Mouse (Mus musculus) liver, embryonic 16.5 days (tissue): Measurements from ENCODE around the gene Cox19. TPM values are rescaled to one million over a fixed set of nuclear protein-coding genes. Genes with fewer than 3 reads are reported as not detected.

ENCODE experiments used
- ATAC-seq: fragments of 200-750 bp; cut with Nextera tagmentation; 2 replicates; pipeline ENCODE4 v1.8.0; 2017; ENCODE audit warnings: low read depth, mild to moderate bottlenecking, moderate number of reproducible peaks, moderate library complexity
- H3K27ac ChIP-seq: fragments of 300-500 bp; sonication (generic); 2 replicates; pipeline ENCODE4 v1.5.1; 2014; ENCODE audit warnings: mild to moderate bottlenecking, low read length
- H3K27me3 ChIP-seq: fragments of 300-500 bp; sonication (generic); 2 replicates; pipeline ENCODE4 v1.6.1; 2014; ENCODE audit warnings: low read depth, low read length, mixed read lengths; ENCODE audit not compliant: control insufficient read depth, insufficient read depth
- H3K36me3 ChIP-seq: fragments of 300-500 bp; sonication (generic); 2 replicates; pipeline ENCODE4 v1.6.1; 2014; ENCODE audit warnings: mild to moderate bottlenecking; ENCODE audit not compliant: control insufficient read depth, insufficient read depth
- H3K4me1 ChIP-seq: fragments of 300-500 bp; sonication (generic); 2 replicates; pipeline ENCODE4 v1.6.1; 2014; ENCODE audit warnings: low read depth, low read length, mixed read lengths; ENCODE audit not compliant: control insufficient read depth
- H3K4me2 ChIP-seq: fragments of 300-500 bp; sonication (generic); 2 replicates; pipeline ENCODE4 v1.6.1; 2014; ENCODE audit warnings: low read depth, low read length, mixed read lengths
- H3K4me3 ChIP-seq: fragments of 300-500 bp; sonication (generic); 2 replicates; pipeline ENCODE4 v1.5.1; 2014; ENCODE audit warnings: low read depth, mild to moderate bottlenecking, low read length
- H3K9ac ChIP-seq: fragments of 300-500 bp; sonication (generic); 2 replicates; pipeline ENCODE4 v1.6.1; 2014; ENCODE audit warnings: low read depth, low read length
- H3K9me3 ChIP-seq: fragments of 300-500 bp; sonication (generic); replicated peaks from 2 replicates; pipeline ENCODE4 v1.6.1; 2016; ENCODE audit warnings: low read length; ENCODE audit not compliant: control insufficient read depth
- WGBS: fragments of 180-500 bp; shearing (Covaris S2); extraction: QIAGEN DNeasy Blood & Tissue Kit; methylation state at CpG from one replicate; pipeline ENCODE4 v1.1.7; 2014; ENCODE audit not compliant: insufficient replicate concordance; 5-methylcytosine and 5-hydroxymethylcytosine counted together
- microRNA counts: library from miRNA; unstranded; fragments of <30 nt; microRNA quantifications from one replicate; lab custom pipeline; 2016
- microRNA-seq: library from miRNA; unstranded; fragments of <30 nt; microRNA quantifications from one replicate; pipeline ENCODE4, GENCODE M21; 2016
- polyA plus RNA-seq: library from polyadenylated mRNA; unstranded; fragments of >200 nt; fragmentation: Nextera tagmentation; extraction: Ambion mirVana; gene quantifications from 2 replicates; pipeline ENCODE4 v1.2.1, GENCODE M21; 2015

The Cox19 gene
- polyA plus RNA-seq, 1 experiment from 2014 or later: 42.2 TPM

DNA sequence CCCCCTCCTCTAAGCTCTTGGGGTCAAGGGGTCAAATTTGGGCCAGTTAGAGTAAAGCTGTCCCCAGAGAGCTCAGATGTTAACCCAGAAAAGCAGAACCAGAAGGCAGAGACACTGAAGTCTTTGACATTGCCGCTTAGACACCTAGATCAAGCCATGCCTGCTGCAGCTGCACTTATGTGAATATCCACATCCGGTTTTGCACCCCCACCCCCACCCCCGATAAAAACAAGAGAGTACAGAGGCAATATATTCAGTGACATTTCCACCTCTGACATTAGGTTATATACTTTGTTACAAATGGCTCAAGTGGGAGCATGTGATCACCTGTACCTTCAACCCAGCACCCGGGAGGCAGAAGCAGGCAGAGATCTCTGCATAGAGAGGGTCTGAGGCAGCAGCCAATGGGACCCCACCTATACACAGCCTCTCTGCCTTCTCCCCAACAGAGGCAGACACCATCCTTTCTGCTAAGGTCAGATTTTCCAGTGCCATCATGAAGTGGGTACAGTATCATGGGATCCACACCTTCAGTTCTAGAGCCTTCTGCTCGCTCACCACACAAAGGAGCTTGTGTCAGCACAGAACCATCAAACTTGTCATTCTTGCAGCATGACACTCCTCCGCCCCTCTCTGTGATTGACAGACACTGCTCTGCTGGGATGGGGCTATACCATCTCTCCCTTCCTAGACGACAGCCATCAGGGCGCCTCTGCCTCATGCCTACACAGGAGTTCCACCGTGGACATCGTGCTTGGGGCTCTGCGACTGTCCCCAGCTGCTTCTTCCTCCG, 60.6 kb downstream of the Cox19 start:
- Histone ChIP-seq H3K9ac (no peak overlapping the region), H3K4me1 (peaks cover 21% of the 10 kb centered on the region), H3K27me3 (no peaks in the 10 kb centered on the region), H3K36me3 (no peaks in the 10 kb centered on the region), H3K4me3 (no peak overlapping the region), H3K4me2 (no peak overlapping the region), H3K27ac (no peak overlapping the region), H3K9me3 (no peaks in the 10 kb centered on the region)
- ATAC-seq: no peak
- 70% methylated on average over 12 of the region's 12 CpGs for WGBS

DNA sequence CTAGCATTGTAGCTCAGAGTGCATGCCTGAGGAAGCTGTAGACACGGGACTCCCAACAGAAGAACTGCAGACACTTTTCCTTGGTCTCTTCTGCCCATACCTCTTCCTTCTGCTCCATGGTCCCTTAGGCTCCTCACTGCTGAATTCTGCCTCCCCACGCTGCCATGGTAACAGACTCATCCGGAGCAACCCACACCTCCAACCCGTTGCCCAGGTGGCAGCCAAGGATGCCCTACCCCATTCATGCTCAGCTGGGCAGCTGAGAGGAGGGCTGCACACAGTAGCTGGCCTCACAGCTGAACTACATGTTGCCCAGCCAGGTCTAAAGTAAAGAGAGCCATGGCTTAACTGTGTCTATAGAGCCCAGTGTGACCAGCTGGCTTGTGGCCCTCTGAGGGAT, 62.6 kb downstream of the Cox19 start:
- ATAC-seq: no peak
- Histone ChIP-seq H3K27ac (peak overlapping the region; percentile 69), H3K4me1 (peaks cover 30% of the 10 kb centered on the region), H3K27me3 (no peaks in the 10 kb centered on the region), H3K4me3 (no peak overlapping the region), H3K36me3 (no peaks in the 10 kb centered on the region), H3K9ac (no peak overlapping the region), H3K4me2 (no peak overlapping the region), H3K9me3 (no peaks in the 10 kb centered on the region)
- 66% methylated on average over 4 of the region's 4 CpGs for WGBS

- 47% methylated on average over 4 of the region's 4 CpGs for WGBS
- Histone ChIP-seq H3K36me3 (no peaks in the 10 kb centered on the region), H3K4me3 (no peak overlapping the region), H3K27ac (peak overlapping the region; percentile 69), H3K27me3 (no peaks in the 10 kb centered on the region), H3K4me1 (peaks cover 30% of the 10 kb centered on the region), H3K9ac (no peak overlapping the region), H3K4me2 (no peak overlapping the region), H3K9me3 (no peaks in the 10 kb centered on the region)
- no peak for ATAC-seq
Observed at GRCm38 (mm10) chr5:139287787-139288186, 63.4 kb downstream of the Cox19 start.

- 13% methylated on average over 5 of the region's 5 CpGs for WGBS
- H3K27ac ChIP-seq: peak overlapping the region; percentile 67
- H3K4me3 ChIP-seq: no peak overlapping the region
- no peaks in the 10 kb centered on the region for H3K9me3 ChIP-seq
- peak; percentile 53 for ATAC-seq
- H3K9ac ChIP-seq: no peak overlapping the region
- no peaks in the 10 kb centered on the region for H3K36me3 ChIP-seq
- H3K4me1 ChIP-seq: peaks cover 30% of the 10 kb centered on the region
- H3K27me3 ChIP-seq: no peaks in the 10 kb centered on the region
- H3K4me2 ChIP-seq: no peak overlapping the region
Observed at GRCm38 (mm10) chr5:139287099-139287498, 64.1 kb downstream of the Cox19 start.

MicroRNAs encoded within 50 kb of the gene (microRNA counts, 519-probe panel; counts per million panel counts)
- microRNA mmu-miR-339-3p (lab: Ali Mortazavi, UCI) (60.7 counts per million), microRNA mmu-miR-339-5p (lab: Ali Mortazavi, UCI) (60.7 counts per million)

Small RNAs within 50 kb of the gene (microRNA-seq; reads per million reads assigned to microRNA genes)
- gene Mir339: 774 reads per million, percentile 73 among the genes with 10 or more reads in this experiment

Other genes with a start within 250 kb of the Cox19 start
- gene Prkar1b, start 201.4 kb downstream of the Cox19 start, polyA plus RNA-seq: 0.80 and 0.96 TPM in 2 replicates
- 1.3 and 2.4 TPM in 2 replicates for gene Dnaaf5, start 201.2 kb downstream of the Cox19 start, polyA plus RNA-seq
- gene Sun1, start 150.8 kb downstream of the Cox19 start, polyA plus RNA-seq: 19.6 TPM in 2 replicates
- gene Get4, start 99.1 kb downstream of the Cox19 start, polyA plus RNA-seq: 90.0 and 98.0 TPM in 2 replicates
- gene Adap1, start 25.8 kb downstream of the Cox19 start, polyA plus RNA-seq: 1.1 and 1.3 TPM in 2 replicates
- 0.42 TPM in 1 of 2 replicates, not detected in the other for gene Cyp2w1, start 1.2 kb upstream of the Cox19 start, polyA plus RNA-seq
- 20.6 and 24.1 TPM in 2 replicates for gene Gpr146, start 26.3 kb upstream of the Cox19 start, polyA plus RNA-seq
- 1.2 and 1.6 TPM in 2 replicates for gene C130050O18Rik, start 53.9 kb upstream of the Cox19 start, polyA plus RNA-seq
- 0.07 and 0.15 TPM in 2 replicates for gene Gper1, start 71.7 kb upstream of the Cox19 start, polyA plus RNA-seq
- 10.5 and 10.8 TPM in 2 replicates for gene 3110082I17Rik, start 109.1 kb upstream of the Cox19 start, polyA plus RNA-seq
- 2.3 and 2.7 TPM in 2 replicates for gene Zfand2a, start 133.1 kb upstream of the Cox19 start, polyA plus RNA-seq
- not detected in 2 replicates for gene Uncx, start 192.1 kb upstream of the Cox19 start, polyA plus RNA-seq